Mouse (Mus musculus) cerebral cortex, adult 2 months (tissue): ENCODE results near the gene Crtam.

ENCODE experiments used
- WGBS: fragments of 180-500 bp; shearing (Covaris S2); methylation state at CpG from one replicate; pipeline ENCODE4 v1.1.7; 2018; 5-methylcytosine and 5-hydroxymethylcytosine counted together

The Crtam gene

GRCm38 (mm10) chr9:41004415-41004814 lies at the start of gene Crtam:
Gene Crtam (minus strand): TSS chr9:41004628.
- WGBS, result 77% methylated on average over 4 of the region's 4 CpGs

- WGBS, result 20% methylated on average over 9 of the region's 9 CpGs
Measured at GRCm38 (mm10) chr9:41054166-41054565, 49.7 kb upstream of the Crtam start.

GRCm38 (mm10) chr9:41053478-41053877 lies 49.0 kb upstream of the Crtam start:
- 56% methylated on average over 4 of the region's 4 CpGs for WGBS

- WGBS, result 31% methylated on average over 11 of the region's 11 CpGs
Measured at GRCm38 (mm10) chr9:41051080-41051932, 46.9 kb upstream of the Crtam start.

GRCm38 (mm10) chr9:41050331-41051079 lies 46.1 kb upstream of the Crtam start:
- WGBS, result 35% methylated on average over 12 of the region's 12 CpGs

GRCm38 (mm10) chr9:41049282-41049681 lies 44.9 kb upstream of the Crtam start:
- 64% methylated on average over 7 of the region's 7 CpGs for WGBS

GRCm38 (mm10) chr9:41048820-41049219 lies 44.4 kb upstream of the Crtam start:
- WGBS, result 46% methylated on average over 3 of the region's 3 CpGs

GRCm38 (mm10) chr9:41048216-41048615 lies 43.8 kb upstream of the Crtam start:
- 96% methylated on average over 7 of the region's 7 CpGs for WGBS

- WGBS, result 94% methylated on average over 2 of the region's 2 CpGs
Measured at GRCm38 (mm10) chr9:41047654-41048053, 43.2 kb upstream of the Crtam start.

- 15% methylated on average over 3 of the region's 3 CpGs for WGBS
Measured at GRCm38 (mm10) chr9:41044626-41045025, 40.2 kb upstream of the Crtam start.

GRCm38 (mm10) chr9:41043641-41044040 lies 39.2 kb upstream of the Crtam start:
- WGBS, result 89% methylated on average over 5 of the region's 5 CpGs

GRCm38 (mm10) chr9:41041404-41041803 lies 37.0 kb upstream of the Crtam start:
- 88% methylated on average over 3 of the region's 3 CpGs for WGBS

GRCm38 (mm10) chr9:41038150-41038664 lies 33.8 kb upstream of the Crtam start:
- 78% methylated on average over 9 of the region's 9 CpGs for WGBS

GRCm38 (mm10) chr9:41031590-41032489 lies 27.4 kb upstream of the Crtam start:
- 60% methylated on average over 18 of the region's 18 CpGs for WGBS

GRCm38 (mm10) chr9:41029827-41030226 lies 25.4 kb upstream of the Crtam start:
- WGBS, result 72% methylated on average over 6 of the region's 6 CpGs

- 48% methylated on average over 5 of the region's 5 CpGs for WGBS
Measured at GRCm38 (mm10) chr9:41028470-41028869, 24.0 kb upstream of the Crtam start.

- WGBS, result 83% methylated on average over 3 of the region's 3 CpGs
Measured at GRCm38 (mm10) chr9:41021690-41022089, 17.3 kb upstream of the Crtam start.

- 41% methylated on average over 3 of the region's 3 CpGs for WGBS
Measured at GRCm38 (mm10) chr9:41020486-41020885, 16.1 kb upstream of the Crtam start.

- WGBS, result 41% methylated on average over 4 of the region's 4 CpGs
Measured at GRCm38 (mm10) chr9:41014512-41014911, 10.1 kb upstream of the Crtam start.

- WGBS, result 69% methylated on average over 5 of the region's 5 CpGs
Measured at GRCm38 (mm10) chr9:41012456-41012855, 8.0 kb upstream of the Crtam start.
